Mouse (Mus musculus) embryonic fibroblast, embryonic 13.5 days (primary cell): ENCODE measurements at regions not wholly inside any gene's neighbourhood (a gene's known extent, or its start where the extent isn't known, plus 50 kb on each side); places are given as distances from the start of the nearest gene placed in this dataset.

Experiments used
- CTCF ChIP-seq: IDR thresholded peaks from 2 replicates; pipeline ENCODE4 v1.5.1; 2011; ENCODE audit warnings: mild to moderate bottlenecking, control low read depth, low read length, moderate library complexity, borderline replicate concordance; ENCODE audit not compliant: insufficient read depth
- POLR2A ChIP-seq: IDR thresholded peaks from 2 replicates; pipeline ENCODE4 v1.6.1; 2011; ENCODE audit warnings: low read depth, mild to moderate bottlenecking, control low read depth, low read length, moderate library complexity

DNA sequence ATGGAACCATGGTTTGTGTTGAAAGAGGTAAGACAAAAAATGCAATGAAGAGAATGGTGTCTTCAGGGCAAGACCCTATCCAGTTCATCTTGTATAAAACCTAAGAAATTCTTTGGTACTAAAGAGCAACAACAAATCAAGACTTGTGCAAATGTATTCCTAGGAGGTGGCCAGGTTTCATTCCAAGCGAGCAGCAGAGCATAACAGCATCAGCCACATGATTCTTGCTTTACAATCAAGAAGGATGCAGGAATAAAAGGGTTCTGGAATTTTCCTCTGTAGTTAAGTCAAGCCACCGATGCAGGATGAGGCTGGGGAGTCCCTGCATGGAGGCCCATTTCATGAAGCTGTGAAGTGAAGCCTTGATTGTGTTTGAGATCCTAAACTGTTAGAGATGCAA, 374.1 kb upstream of the Kif2a start:
- TF ChIP-seq CTCF (no peak), POLR2A (no peak)
